In the genomic region with DNA sequence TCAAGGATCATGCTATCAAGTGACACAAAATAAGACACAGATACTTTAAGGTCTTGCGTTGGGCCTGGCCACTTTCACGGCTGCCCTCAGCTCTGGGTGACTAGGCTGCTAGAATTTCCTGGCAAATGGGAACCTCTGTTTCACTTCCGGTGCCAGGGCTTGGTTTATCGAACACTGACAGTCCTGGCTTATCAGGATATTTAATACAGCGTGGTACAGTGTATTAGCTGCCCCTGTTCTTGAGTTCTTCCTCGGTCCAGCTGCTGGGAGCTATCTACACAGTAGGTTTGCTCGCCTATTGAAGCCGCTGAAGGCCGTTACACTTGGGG, we compare ENCODE assay signal across 21 mouse cellular contexts. TPM values are rescaled to one million over a fixed set of nuclear protein-coding genes. Genes with fewer than 3 reads are reported as not detected.
DNase-seq lines count a peak whose midpoint lies in the region; ATAC-seq and TF ChIP-seq lines count a peak whose summit lies in the region.
"Had no signal": no experiment of that assay in that cellular context is flagged by ENCODE, and none has a peak within 500 bp of the region (broad histone marks: within the 10 kb centered on the region; RNA-seq: fewer than 3 reads in every experiment).

No protein-coding gene starts in this region.

- peak; percentile 57 for DNase-seq in gastrocnemius, adult 2 months
- no peak for DNase-seq in gastrocnemius, adult 8-10 months (ENCODE audit: low spot score in 2 of 2)
- peak; percentile 56 for DNase-seq in liver, adult 2 months (ENCODE audit: extremely low read depth, low read depth, low spot score)
- DNase-seq in liver: no peak
- no peak for DNase-seq in gastrocnemius, postnatal 4 days (ENCODE audit: low spot score in 2 of 2)
- DNase-seq in midbrain, postnatal 0 days (ENCODE audit: low spot score): no peak
- DNase-seq: adrenal gland, adult 2 months; cerebellum, postnatal 10 days; gastrocnemius, postnatal 25 days; right cerebral cortex, postnatal 14 days; thymus, adult 2 months had no signal

- no peak overlapping the region for H3K9ac ChIP-seq in liver, adult 2 months (ENCODE audit: low read depth, low read length)
- no peak overlapping the region for H3K9ac ChIP-seq in midbrain, postnatal 0 days (replicated peaks; ENCODE audit: low read length, poor library complexity, severe bottlenecking)
- H3K9ac ChIP-seq: embryonic facial prominence, embryonic 12.5 days; heart, embryonic 15.5 days had no signal

- no peak for TF ChIP-seq POLR2A in liver, adult 2 months (IDR thresholded peaks at IDR 0.05; ENCODE audit: extremely low read depth, insufficient read depth, low read length)
- TF ChIP-seq POLR2A in cortical plate, adult 2 months (IDR thresholded peaks at IDR 0.05; ENCODE audit: extremely low read depth, insufficient read depth, low read length): 0 out of 2 replicates have a peak, but pooled peaks have one; percentile 19

- peaks cover 2% of the 10 kb centered on the region; the same call in 1 of the 2 replicates for H3K4me1 ChIP-seq in liver, adult 2 months (ENCODE audit: control insufficient read depth, insufficient read depth, low read length)
- H3K4me1 ChIP-seq in cortical plate, adult 2 months (ENCODE audit: control insufficient read depth, insufficient read depth, low read length): no peaks in the 10 kb centered on the region; the same call in 1 of the 2 replicates
- H3K4me1 ChIP-seq in midbrain, postnatal 0 days (ENCODE audit: insufficient read depth, low read length): no peaks in the 10 kb centered on the region
- H3K4me1 ChIP-seq: embryonic facial prominence, embryonic 12.5 days; limb, embryonic 10.5 days had no signal

- no peak for TF ChIP-seq CTCF in gastrocnemius, adult 2 months (IDR thresholded peaks at IDR 0.05)
- 0 out of 2 replicates have a peak, but pooled peaks have one; percentile 6 for TF ChIP-seq CTCF in liver, adult 2 months (IDR thresholded peaks at IDR 0.05; ENCODE audit: low read depth, low read length)
- no peak for TF ChIP-seq CTCF in cortical plate, adult 2 months (IDR thresholded peaks at IDR 0.05; ENCODE audit: extremely low read depth, insufficient read depth, low read length)
- no peak for TF ChIP-seq CTCF in midbrain, postnatal 0 days (IDR thresholded peaks at IDR 0.05)

- H3K27me3 ChIP-seq in liver, adult 2 months (ENCODE audit: control insufficient read depth, insufficient read depth, low read length): no peaks in the 10 kb centered on the region
- no peaks in the 10 kb centered on the region for H3K27me3 ChIP-seq in midbrain, postnatal 0 days (ENCODE audit: insufficient read depth, low read length)
- H3K27me3 ChIP-seq: embryonic facial prominence, embryonic 12.5 days; heart, embryonic 15.5 days had no signal

- H3K36me3 ChIP-seq in liver, adult 2 months (ENCODE audit: control insufficient read depth, insufficient read depth, low read length): peaks cover 43% of the 10 kb centered on the region
- peaks cover 40% of the 10 kb centered on the region for H3K36me3 ChIP-seq in macrophage (ENCODE audit: inconsistent target)
- peaks cover 41% of the 10 kb centered on the region for H3K36me3 ChIP-seq in midbrain, postnatal 0 days (ENCODE audit: insufficient read depth, low read length)

- intact Hi-C loops in gastrocnemius, adult 2 months (cut with DNase I): no loop called here

- no peak overlapping the region for H3K4me3 ChIP-seq in gastrocnemius, adult 2 months
- H3K4me3 ChIP-seq in liver, adult 2 months (ENCODE audit: insufficient read depth, low read depth, low read length): no peak overlapping the region
- H3K4me3 ChIP-seq in cortical plate, adult 2 months (ENCODE audit: insufficient read depth, low read length): no peak overlapping the region
- H3K4me3 ChIP-seq in macrophage (ENCODE audit: inconsistent target): no peak overlapping the region
- no peak overlapping the region for H3K4me3 ChIP-seq in midbrain, postnatal 0 days (ENCODE audit: low read depth, low read length)
- H3K4me3 ChIP-seq: embryonic facial prominence, embryonic 12.5 days; heart, embryonic 15.5 days; limb, embryonic 10.5 days had no signal

- 34% methylated on average over 9 of the region's 9 CpGs for WGBS in liver, adult 2 months
- WGBS in macrophage (ENCODE audit: missing documents): 55% methylated on average over 9 of the region's 9 CpGs
- WGBS in midbrain, postnatal 0 days: 94% methylated on average over 9 of the region's 9 CpGs

- H3K9me3 ChIP-seq in midbrain, postnatal 0 days (ENCODE audit: low read length): no peaks in the 10 kb centered on the region
- H3K9me3 ChIP-seq: embryonic facial prominence, embryonic 12.5 days; heart, embryonic 15.5 days; limb, embryonic 10.5 days had no signal

- H3K4me2 ChIP-seq in midbrain, postnatal 0 days (ENCODE audit: low read depth, low read length, poor library complexity, severe bottlenecking): no peak overlapping the region
- H3K4me2 ChIP-seq: embryonic facial prominence, embryonic 12.5 days; heart, embryonic 15.5 days; midbrain, embryonic 11.5 days had no signal

- H3K79me2 ChIP-seq in liver, adult 2 months (ENCODE audit: control insufficient read depth, insufficient read depth, low read length): no peaks in the 10 kb centered on the region
- H3K79me2 ChIP-seq in macrophage (ENCODE audit: inconsistent target): no peaks in the 10 kb centered on the region

- no peak for ATAC-seq in midbrain, postnatal 0 days (ENCODE audit: low FRiP score)
- ATAC-seq: forebrain, embryonic 14.5 days; intestine, postnatal 0 days had no signal

- H3K27ac ChIP-seq in gastrocnemius, adult 2 months: peak overlapping the region; percentile 78
- H3K27ac ChIP-seq in liver, adult 2 months (replicated peaks; ENCODE audit: insufficient read depth, low read depth, low read length): 0 out of 2 replicates have a peak overlapping the region, but pooled peaks have one; percentile 0
- H3K27ac ChIP-seq in cortical plate, adult 2 months (ENCODE audit: insufficient read depth, low read length): 0 out of 2 replicates have a peak overlapping the region, but pooled peaks have one; percentile 17
- peak overlapping the region; percentile 41 for H3K27ac ChIP-seq in macrophage
- no peak overlapping the region for H3K27ac ChIP-seq in midbrain, postnatal 0 days (ENCODE audit: low read depth, low read length)
- H3K27ac ChIP-seq: embryonic facial prominence, embryonic 12.5 days; heart, embryonic 15.5 days; limb, embryonic 10.5 days had no signal

RNA-seq across cellular contexts. Expression of gene Teddm2, which starts 9.9 kb away (rescaled TPM):
- 1 to 10 TPM; 1.6 to 4.4 TPM for total RNA-seq in gastrocnemius, adult 2 months (2021)
- total RNA-seq in gastrocnemius, adult 8-10 months (2022): 1 to 10 TPM; 1.7 to 2.9 (median 2.4) TPM
- 0.20 and 0.83 TPM in 2 replicates for total RNA-seq in liver, adult 2 months (2014; rRNA removed)
- polyA plus RNA-seq in liver, adult 2 months (2012; rRNA removed): 0.37 and 0.80 TPM in 2 replicates
- 4.6 and 5.7 TPM in 2 replicates for polyA plus RNA-seq in cortical plate, adult 2 months (2012; rRNA removed)
- total RNA-seq in macrophage (2018; cell fraction: chromatin; rRNA removed): 1 to 10 TPM in 9 of 26 experiments, under 1 TPM in 14, not detected in 3; 0.16 to 2.8 (median 0.66) TPM
- under 1 TPM in 15 of 26 experiments, not detected in 11; 0.05 to 0.34 (median 0.10) TPM for total RNA-seq in macrophage (2018; cell fraction: cytosol; rRNA removed)
- total RNA-seq in macrophage (2018; cell fraction: nucleus; rRNA removed): 1 to 10 TPM in 5 of 26 experiments, under 1 TPM in 14, not detected in 7; 0.12 to 3.5 (median 0.51) TPM
- 0.06 to 0.15 TPM (median 0.07 TPM) in 3 replicates for polyA plus RNA-seq in macrophage (2018)
- under 1 TPM; 0.65 to 0.88 TPM for total RNA-seq in gastrocnemius, postnatal 4 days (2021)
- 0.66 and 1.1 TPM in 2 replicates for total RNA-seq in midbrain, postnatal 0 days (2014; rRNA removed)
- 1.2 and 1.7 TPM in 2 replicates for polyA plus RNA-seq in midbrain, postnatal 0 days (2015; fragmentation: Nextera tagmentation; extraction: Ambion mirVana)

RNA-seq across cellular contexts. Expression of gene Glul, which starts 10.2 kb away (rescaled TPM):
- total RNA-seq in gastrocnemius, adult 2 months (2021): 100 to 1,000 TPM; 501 to 689 TPM
- 100 to 1,000 TPM; 294 to 919 (median 442) TPM for total RNA-seq in gastrocnemius, adult 8-10 months (2022)
- 370 and 719 TPM in 2 replicates for total RNA-seq in liver, adult 2 months (2014; rRNA removed)
- 620 and 776 TPM in 2 replicates for polyA plus RNA-seq in liver, adult 2 months (2012; rRNA removed)
- 2,520 and 2,775 TPM in 2 replicates for polyA plus RNA-seq in cortical plate, adult 2 months (2012; rRNA removed)
- total RNA-seq in macrophage (2018; cell fraction: chromatin; rRNA removed): 100 to 1,000 TPM in 1 of 26 experiments, 10 to 100 TPM in 15, 1 to 10 TPM in 10; 3.3 to 106 (median 14.2) TPM
- total RNA-seq in macrophage (2018; cell fraction: cytosol; rRNA removed): 100 to 1,000 TPM in 13 of 26 experiments, 10 to 100 TPM in 13; 37.7 to 278 (median 129) TPM
- total RNA-seq in macrophage (2018; cell fraction: nucleus; rRNA removed): 100 to 1,000 TPM in 2 of 26 experiments, 10 to 100 TPM in 24; 13.0 to 134 (median 51.1) TPM
- 160 to 381 TPM (median 220 TPM) in 3 replicates for polyA plus RNA-seq in macrophage (2018)
- 100 to 1,000 TPM; 114 to 130 TPM for total RNA-seq in gastrocnemius, postnatal 4 days (2021)
- total RNA-seq in midbrain, postnatal 0 days (2014; rRNA removed): 312 and 330 TPM in 2 replicates
- polyA plus RNA-seq in midbrain, postnatal 0 days (2015; fragmentation: Nextera tagmentation; extraction: Ambion mirVana): 237 and 250 TPM in 2 replicates

RNA-seq across cellular contexts. Expression of gene Teddm1a, which starts 18.4 kb away (rescaled TPM):
- not detected for total RNA-seq in gastrocnemius, adult 2 months (2021)
- not detected for total RNA-seq in gastrocnemius, adult 8-10 months (2022)
- not detected in 2 replicates for total RNA-seq in liver, adult 2 months (2014; rRNA removed)
- polyA plus RNA-seq in liver, adult 2 months (2012; rRNA removed): not detected in 2 replicates
- not detected in 2 replicates for polyA plus RNA-seq in cortical plate, adult 2 months (2012; rRNA removed)
- not detected for total RNA-seq in macrophage (2018; cell fraction: chromatin; rRNA removed)
- total RNA-seq in macrophage (2018; cell fraction: cytosol; rRNA removed): not detected
- not detected for total RNA-seq in macrophage (2018; cell fraction: nucleus; rRNA removed)
- not detected in 3 replicates for polyA plus RNA-seq in macrophage (2018)
- total RNA-seq in gastrocnemius, postnatal 4 days (2021): not detected
- not detected in 2 replicates for total RNA-seq in midbrain, postnatal 0 days (2014; rRNA removed)
- polyA plus RNA-seq in midbrain, postnatal 0 days (2015; fragmentation: Nextera tagmentation; extraction: Ambion mirVana): not detected in 2 replicates
- total RNA-seq: adrenal gland, adult 2 months; gastrocnemius, postnatal 25 days; layer of hippocampus, postnatal 14 days had no signal
- polyA plus RNA-seq: adrenal gland, adult 2 months; embryonic facial prominence, embryonic 12.5 days; forebrain, embryonic 14.5 days; heart, embryonic 15.5 days; hindbrain, embryonic 11.5 days; intestine, postnatal 0 days; limb, embryonic 10.5 days; midbrain, embryonic 11.5 days; thymus, adult 2 months had no signal

RNA-seq across cellular contexts. Expression of gene Teddm1b, which starts 35.8 kb away (rescaled TPM):
- total RNA-seq in gastrocnemius, adult 2 months (2021): not detected
- total RNA-seq in gastrocnemius, adult 8-10 months (2022): not detected
- total RNA-seq in liver, adult 2 months (2014; rRNA removed): 0.07 and 0.09 TPM in 2 replicates
- 0.10 TPM in 2 replicates for polyA plus RNA-seq in liver, adult 2 months (2012; rRNA removed)
- polyA plus RNA-seq in cortical plate, adult 2 months (2012; rRNA removed): not detected in 2 replicates
- total RNA-seq in macrophage (2018; cell fraction: chromatin; rRNA removed): under 1 TPM in 12 of 26 experiments, not detected in 14; 0.25 to 0.53 (median 0.38) TPM
- total RNA-seq in macrophage (2018; cell fraction: cytosol; rRNA removed): not detected
- total RNA-seq in macrophage (2018; cell fraction: nucleus; rRNA removed): under 1 TPM in 1 of 26 experiments, not detected in 25; 0.18 TPM
- not detected in 3 replicates for polyA plus RNA-seq in macrophage (2018)
- total RNA-seq in gastrocnemius, postnatal 4 days (2021): not detected
- total RNA-seq in midbrain, postnatal 0 days (2014; rRNA removed): not detected in 2 replicates
- 0.21 and 0.22 TPM in 2 replicates for polyA plus RNA-seq in midbrain, postnatal 0 days (2015; fragmentation: Nextera tagmentation; extraction: Ambion mirVana)
- total RNA-seq: adrenal gland, adult 2 months; gastrocnemius, postnatal 25 days; layer of hippocampus, postnatal 14 days had no signal
- polyA plus RNA-seq: adrenal gland, adult 2 months; intestine, postnatal 0 days had no signal

Comparison
In these comparisons a context has a peak if more than half of its experiments do, and no peak if none do; other contexts are left out.
1. DNase-seq: peak in gastrocnemius, adult 2 months (single experiment) and liver, adult 2 months (single experiment); none in gastrocnemius, adult 8-10 months (0 of 2), liver (single experiment), gastrocnemius, postnatal 4 days (0 of 2) and midbrain, postnatal 0 days (single experiment).